In genomic region chr6:143005209-143005608, GRCm38 (mm10) we compare ENCODE assay signal across 8 mouse cellular contexts. TPM values are rescaled to one million over a fixed set of nuclear protein-coding genes. Genes with fewer than 3 reads are reported as not detected.
DNase-seq lines count a peak whose midpoint lies in the region; ATAC-seq lines count a peak whose summit lies in the region.
"Not testable (repeated sequence)": the region's sequence is repeated elsewhere in the genome, so short reads cannot be mapped to it uniquely, and the experiment has no call there.
"Had no signal": no experiment of that assay in that cellular context is flagged by ENCODE, and none has a peak within 500 bp of the region (broad histone marks: within the 10 kb centered on the region; RNA-seq: fewer than 3 reads in every experiment).

No protein-coding gene starts in this region.

- not testable (repeated sequence) for H3K9ac ChIP-seq in forebrain, embryonic 12.5 days

- H3K4me1 ChIP-seq in forebrain, embryonic 12.5 days, result not testable (repeated sequence)

- H3K27me3 ChIP-seq in forebrain, embryonic 12.5 days, result not testable (repeated sequence)

- H3K9me3 ChIP-seq in forebrain, embryonic 12.5 days, result not testable (repeated sequence)

- DNase-seq in R1 (ENCODE audit: low read depth, low spot score), result peak; percentile 74

- not testable (repeated sequence) for H3K36me3 ChIP-seq in forebrain, embryonic 12.5 days (replicated peaks)

- peak; percentile 17; the same call in 1 of the 2 replicates for ATAC-seq in erythroblast, adult 5-6 weeks (replicated peaks; ENCODE audit: low FRiP score, poor library complexity, severe bottlenecking)
- ATAC-seq in forebrain, embryonic 12.5 days (ENCODE audit: low FRiP score), result 0 out of 2 replicates have a peak, but pooled peaks have one; percentile 27
- ATAC-seq in megakaryocyte, adult 5-6 weeks (ENCODE audit: poor library complexity, severe bottlenecking), result peak; percentile 15; the same call in 1 of the 2 replicates
- 0 out of 2 replicates have a peak, but pooled peaks have one; percentile 3 for ATAC-seq in neutrophil, adult 5-6 weeks (ENCODE audit: extremely low read depth, insufficient number of reproducible peaks, low FRiP score, poor library complexity, severe bottlenecking)

- H3K4me2 ChIP-seq in forebrain, embryonic 12.5 days, result not testable (repeated sequence)

- not testable (repeated sequence) for H3K4me3 ChIP-seq in forebrain, embryonic 12.5 days (replicated peaks)

- not testable (repeated sequence) for H3K27ac ChIP-seq in forebrain, embryonic 12.5 days

- 94% methylated on average over 9 of the region's 9 CpGs for WGBS in forebrain, embryonic 12.5 days

RNA-seq across cellular contexts. Expression of gene St8sia1, which starts 41.0 kb away (rescaled TPM):
- not detected in 2 replicates for total RNA-seq in erythroblast, adult 5-6 weeks (2015; ENCODE audit: low replicate concordance)
- total RNA-seq in erythroblast, adult 5-6 weeks (2017; ENCODE audit: low replicate concordance), result not detected in 2 replicates
- polyA plus RNA-seq in forebrain, embryonic 12.5 days (2016; fragmentation: Nextera tagmentation; extraction: Ambion mirVana), result 6.3 and 6.4 TPM in 2 replicates
- total RNA-seq in megakaryocyte, adult 5-6 weeks (2015), result 1.3 and 1.4 TPM in 2 replicates
- total RNA-seq in megakaryocyte, adult 5-6 weeks (2017), result 0.48 and 0.85 TPM in 2 replicates
- 1.9 and 2.1 TPM in 2 replicates for total RNA-seq in neutrophil, adult 5-6 weeks (2017)
- polyA plus RNA-seq: C2C12; erythroblast, embryonic 14.5 days; G1E had no signal
